Mouse (Mus musculus) Patski (cell line): Measurements from ENCODE around the gene Eif4g1. TPM values are rescaled to one million over a fixed set of nuclear protein-coding genes. Genes with fewer than 3 reads are reported as not detected.

Experiments used
- ATAC-seq: fragments of 100-300 bp; one replicate; pipeline ENCODE4 v1.8.0; 2021
- CTCF ChIA-PET: fragments of 350-600 bp; sonication (Branson Sonifier 250); formaldehyde crosslinking; loops from one replicate; lab custom pipeline; 2022; ENCODE audit warnings: inconsistent platforms; lab: Charles Lee
- POLR2A ChIA-PET: fragments of 350-600 bp; sonication (Branson Sonifier 250); formaldehyde crosslinking; loops from one replicate; lab custom pipeline; 2022; ENCODE audit warnings: antibody characterized with exemption, inconsistent platforms; lab: Charles Lee
- DNase-seq: peaks from one replicate; pipeline ENCODE4 v3.0.0-alpha.2; 2011; ENCODE audit warnings: low read depth, low spot score
- H3K27me3 ChIP-seq: fragments of 371-371 bp; one replicate; pipeline ENCODE4 v1.5.1; 2021
- CTCF ChIP-seq: fragments of 100-300 bp; IDR thresholded peaks from one replicate; pipeline ENCODE4 v1.5.1; 2021
- in situ Hi-C: fragments of 300-500 bp; cut with MboI; formaldehyde crosslinking; loops from 3 replicates; pipeline ENCODE4 v1.11.1; 2018; ENCODE audit warnings: low pct_unique_long_range_greater_than_20kb, mixed read lengths
- polyA plus RNA-seq: library from polyadenylated mRNA; unstranded; gene quantifications from one replicate; pipeline ENCODE4 v1.2.3, GENCODE M21; 2021

Gene Eif4g1
- polyA plus RNA-seq, 1 experiment from 2014 or later, result 336 TPM

DNA sequence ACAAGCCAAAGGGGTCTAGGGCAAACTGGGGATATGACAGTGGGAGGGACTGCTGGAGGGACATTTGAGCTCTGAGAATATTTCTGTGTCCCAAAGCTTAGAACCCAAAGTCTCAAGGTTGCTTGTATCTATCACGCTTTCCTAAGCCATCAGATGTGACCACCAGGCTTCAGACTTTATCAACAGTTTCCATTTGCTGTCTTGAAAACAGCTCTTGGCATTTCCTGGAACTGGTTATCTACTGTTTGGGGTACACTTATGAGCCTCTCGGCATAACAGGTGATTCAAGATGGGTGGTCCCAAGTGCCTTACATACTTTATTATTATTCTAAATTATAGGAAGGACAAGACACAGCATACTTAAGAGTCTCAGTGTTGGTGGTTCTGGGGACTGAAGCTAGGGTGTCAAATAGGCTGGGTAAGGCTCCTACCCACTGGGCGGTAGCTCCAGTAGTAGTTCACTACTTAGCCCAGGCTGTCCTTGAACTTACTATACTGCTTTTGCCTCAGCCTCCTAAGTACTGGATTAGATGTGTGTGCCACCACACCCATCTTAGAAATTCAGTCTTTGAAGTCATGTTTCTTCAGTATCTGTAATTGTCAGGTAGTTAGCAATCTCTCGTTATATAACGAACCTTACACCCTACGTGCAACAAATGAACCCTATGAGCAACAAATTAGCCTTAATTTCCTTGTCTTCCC lies 35.7 kb downstream of the Eif4g1 start:
- ATAC-seq (no peak), DNase-seq (no peak)
- ChIA-PET CTCF (interaction anchor here (1.0 to 1.3 kb wide), 2 partner anchors 9 to 14 kb away, joined by 3 read pairs; partner anchors contain the start of genes Clcn2 and Polr2h), POLR2A (interaction anchor here (1.8 kb wide), 1 partner anchor 12 kb away, joined by 6 read pairs; no protein-coding TSS in a partner anchor)
- in situ Hi-C loops, result loop anchor here (25.0 kb wide), 1 partner anchor 1558 kb away; the partner anchor contains the start of gene Tra2b
- H3K27me3 ChIP-seq, result no peaks in the 10 kb centered on the region
- no peak for TF ChIP-seq CTCF

DNA sequence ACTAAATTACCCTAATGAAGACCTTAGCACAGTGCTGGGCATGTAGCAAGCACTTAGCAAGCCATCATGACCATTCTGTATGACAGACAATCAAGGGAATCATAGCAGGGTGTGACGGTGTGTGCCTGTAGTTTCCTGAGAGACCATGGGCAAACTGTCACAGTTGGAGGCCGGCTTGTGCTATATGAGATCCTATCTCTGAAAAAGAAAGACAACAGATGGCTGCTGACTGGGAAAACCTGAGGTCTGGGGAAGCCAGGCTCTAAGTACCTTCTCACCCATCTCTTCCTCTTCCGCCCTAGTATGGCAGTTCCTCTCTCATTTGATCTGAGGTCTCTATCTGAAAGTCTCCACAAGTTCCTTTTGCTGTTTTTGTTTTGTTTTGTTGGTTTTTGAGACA lies 37.7 kb downstream of the Eif4g1 start:
- H3K27me3 ChIP-seq, result no peaks in the 10 kb centered on the region
- ATAC-seq (no peak), DNase-seq (no peak)
- in situ Hi-C loops, result loop anchor here (25.0 kb wide), 1 partner anchor 1557 kb away; the partner anchor contains the start of gene Tra2b
- no peak for TF ChIP-seq CTCF
- CTCF ChIA-PET, result no interaction called here
- POLR2A ChIA-PET, result interaction anchor here (0.5 kb wide), 1 partner anchor 12 kb away, joined by 3 read pairs; no protein-coding TSS in a partner anchor

DNA sequence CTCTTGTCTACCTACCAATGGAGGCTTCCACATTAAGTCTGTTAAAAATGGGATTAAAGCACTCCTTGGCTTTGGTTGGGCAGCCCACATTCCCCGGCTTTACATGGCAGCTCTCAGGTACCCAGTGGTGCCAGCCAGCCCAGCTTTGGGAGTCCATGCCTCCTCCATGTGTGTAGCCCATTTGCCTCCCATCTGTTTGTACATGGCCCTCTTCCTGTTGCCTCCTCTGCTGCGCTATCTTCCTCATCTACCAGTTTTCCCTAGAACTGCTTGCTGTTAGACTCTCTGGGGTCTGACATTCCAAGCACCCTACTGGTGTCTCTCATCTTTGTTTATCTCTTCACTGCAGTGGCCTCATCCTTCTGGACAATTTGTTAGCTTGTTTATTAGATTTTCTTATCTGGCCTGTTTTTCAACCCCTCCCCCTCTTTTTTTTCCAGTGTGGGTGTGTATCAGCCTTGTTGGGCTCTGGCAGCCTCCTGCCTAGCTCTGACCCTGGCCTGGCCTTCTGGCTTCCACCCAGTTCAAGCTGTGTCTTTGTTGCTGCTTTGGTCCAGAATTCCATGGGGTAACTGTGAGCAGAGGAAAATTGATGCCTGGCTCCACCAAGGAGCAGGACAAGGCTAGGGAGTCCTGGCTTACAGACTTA lies 38.4 kb downstream of the Eif4g1 start:
- POLR2A ChIA-PET, result interaction anchor here (0.5 kb wide), 1 partner anchor 12 kb away, joined by 3 read pairs; no protein-coding TSS in a partner anchor
- in situ Hi-C loops, result loop anchor here (25.0 kb wide), 1 partner anchor 1556 kb away; the partner anchor contains the start of gene Tra2b
- CTCF ChIA-PET, result no interaction called here
- ATAC-seq (no peak), DNase-seq (no peak)
- no peak for TF ChIP-seq CTCF
- H3K27me3 ChIP-seq, result no peaks in the 10 kb centered on the region

DNA sequence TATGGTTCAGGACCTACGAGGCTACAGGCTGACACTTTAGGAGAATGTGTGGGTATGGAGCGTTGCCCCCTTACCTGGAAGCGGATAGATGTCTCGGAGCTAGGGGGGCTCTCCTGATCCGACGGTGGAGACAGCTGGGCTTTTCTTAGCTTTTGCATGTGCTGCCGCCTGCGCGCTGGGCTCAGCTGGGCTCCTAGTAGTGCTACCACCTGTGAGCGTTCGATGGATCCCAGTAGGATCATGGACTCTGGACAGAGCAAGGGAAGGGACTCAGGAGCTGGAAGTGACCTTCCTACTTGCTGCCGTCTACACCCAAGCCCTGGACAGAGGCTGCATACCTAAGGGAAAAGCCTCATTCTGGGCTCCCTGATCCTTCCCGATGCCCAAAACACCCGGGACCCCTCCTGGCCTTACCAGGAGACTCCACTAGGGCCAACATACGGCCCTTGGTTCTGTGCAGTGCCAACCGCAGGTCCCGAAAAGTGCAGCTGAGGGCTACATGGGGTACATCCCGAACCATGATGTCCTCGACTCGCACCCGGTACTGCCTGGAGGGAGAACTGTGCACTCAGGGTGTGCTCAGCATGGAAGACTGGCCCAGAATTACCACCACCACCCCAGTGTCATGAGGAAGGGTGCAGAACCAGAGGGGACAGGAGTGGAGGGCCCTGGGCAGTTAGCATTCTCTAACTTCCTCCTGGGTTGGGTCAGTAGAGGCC lies 40.3 kb downstream of the Eif4g1 start:
- ATAC-seq (no peak), DNase-seq (no peak)
- TF ChIP-seq CTCF, result no peak
- H3K27me3 ChIP-seq, result no peaks in the 10 kb centered on the region
- in situ Hi-C loops, result loop anchor here (25.0 kb wide), 1 partner anchor 1554 kb away; the partner anchor contains the start of gene Tra2b
- ChIA-PET POLR2A (no interaction called here), CTCF (interaction anchor here (0.8 to 2.1 kb wide), 3 partner anchors 10 to 56 kb away, joined by 3 to 8 read pairs (median 4); no protein-coding TSS in a partner anchor)

DNA sequence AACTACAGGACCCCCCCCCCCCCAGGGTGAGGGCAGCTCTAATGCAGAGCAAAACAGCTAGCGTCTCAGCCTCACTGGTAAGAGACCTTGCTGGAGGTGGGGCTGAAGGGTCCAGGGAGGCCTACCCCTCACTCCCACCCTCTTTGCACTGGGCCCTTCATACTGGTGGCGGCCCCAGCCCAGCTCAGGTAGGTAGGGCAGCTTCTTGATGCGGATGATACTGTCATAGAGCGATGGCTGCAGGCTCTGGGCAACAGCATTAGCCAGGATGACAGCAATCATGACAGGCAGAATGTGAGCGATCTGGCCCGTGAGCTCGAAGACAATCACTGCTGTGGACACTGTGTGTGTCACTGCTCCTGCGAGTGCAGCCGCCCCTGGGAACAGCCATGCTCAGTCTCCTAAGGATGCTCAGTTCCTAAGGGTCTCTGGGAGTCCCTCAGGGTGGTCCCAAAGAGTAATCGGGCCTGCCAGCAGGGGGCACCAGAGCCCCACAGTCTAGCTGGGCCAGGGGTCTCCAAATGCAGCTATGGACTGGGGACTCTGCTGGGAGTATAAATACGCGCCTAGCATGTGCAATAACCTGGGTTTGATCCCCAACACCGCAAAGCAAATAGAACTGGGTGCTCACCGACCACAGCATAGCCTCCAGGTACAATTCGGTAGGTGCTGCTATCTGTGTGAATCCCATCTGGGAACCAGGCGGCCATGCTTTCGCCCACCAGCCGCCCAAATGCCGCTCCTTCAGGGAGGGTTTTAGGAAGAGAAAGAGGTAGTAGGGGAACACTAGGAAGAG lies 41.0 kb downstream of the Eif4g1 start:
- TF ChIP-seq CTCF, result no peak
- POLR2A ChIA-PET, result no interaction called here
- H3K27me3 ChIP-seq, result no peaks in the 10 kb centered on the region
- in situ Hi-C loops, result loop anchor here (25.0 kb wide), 1 partner anchor 1553 kb away; the partner anchor contains the start of gene Tra2b
- DNase-seq (no peak), ATAC-seq (no peak)
- CTCF ChIA-PET, result interaction anchor here (0.8 to 2.1 kb wide), 6 partner anchors 11 to 56 kb away, joined by 3 to 8 read pairs (median 4); no protein-coding TSS in a partner anchor

DNA sequence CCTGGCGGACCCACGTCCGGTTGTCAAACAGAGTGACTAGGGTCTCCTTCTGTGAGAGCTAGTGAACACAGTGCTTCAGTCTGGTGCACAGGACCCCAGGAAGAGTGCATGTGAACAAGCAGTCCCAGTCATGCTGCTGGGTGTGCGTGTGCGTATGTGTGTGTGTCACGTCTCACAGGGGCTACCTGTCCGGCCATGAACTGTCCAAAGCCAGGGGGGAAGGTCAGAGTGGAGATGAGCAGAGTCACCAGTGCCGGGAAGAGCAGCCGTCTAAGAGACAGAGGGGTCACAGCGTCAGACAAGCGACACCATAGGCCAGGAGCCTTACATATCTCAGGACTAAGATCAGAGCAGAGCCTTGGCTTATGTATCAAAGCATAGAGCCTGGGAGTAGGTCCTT lies 42.3 kb downstream of the Eif4g1 start:
- ATAC-seq (no peak), DNase-seq (no peak)
- H3K27me3 ChIP-seq, result no peaks in the 10 kb centered on the region
- CTCF ChIA-PET, result interaction anchor here (1.1 to 2.1 kb wide), 5 partner anchors 12 to 53 kb away, joined by 3 to 8 read pairs (median 5); no protein-coding TSS in a partner anchor
- POLR2A ChIA-PET, result interaction anchor here (0.5 kb wide), 1 partner anchor 928 kb away, joined by 4 read pairs; no protein-coding TSS in a partner anchor
- TF ChIP-seq CTCF, result no peak
- in situ Hi-C loops, result loop anchor here (25.0 kb wide), 1 partner anchor 1552 kb away; the partner anchor contains the start of gene Tra2b

DNA sequence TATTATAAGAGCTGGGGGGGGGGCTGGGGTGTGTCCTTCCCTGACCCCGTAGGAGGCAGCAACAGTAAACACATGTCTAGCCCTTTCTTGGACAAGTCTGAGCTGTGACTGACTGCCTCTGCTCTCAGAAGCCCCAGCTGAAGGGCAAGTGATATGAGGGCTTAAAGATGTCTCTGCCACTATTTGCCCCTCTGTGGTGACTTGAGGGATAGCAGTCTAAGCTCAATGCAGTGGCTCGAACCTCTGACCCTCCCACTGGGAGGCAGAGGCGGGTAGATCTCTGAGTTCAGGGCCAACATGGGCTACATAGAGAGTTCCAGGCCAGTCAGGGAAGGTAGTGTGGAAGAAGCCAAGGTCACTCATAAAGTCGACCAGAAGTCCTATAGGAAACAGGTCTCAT lies 42.7 kb downstream of the Eif4g1 start:
- ChIA-PET POLR2A (interaction anchor here (0.6 kb wide), 1 partner anchor 621 kb away, joined by 4 read pairs; no protein-coding TSS in a partner anchor), CTCF (interaction anchor here (1.1 to 1.7 kb wide), 4 partner anchors 28 to 52 kb away, joined by 3 to 6 read pairs (median 4); no protein-coding TSS in a partner anchor)
- no peak for DNase-seq
- in situ Hi-C loops, result loop anchor here (25.0 kb wide), 1 partner anchor 1551 kb away; the partner anchor contains the start of gene Tra2b
- H3K27me3 ChIP-seq, result no peaks in the 10 kb centered on the region
- no peak for TF ChIP-seq CTCF
- ATAC-seq, result no peak

DNA sequence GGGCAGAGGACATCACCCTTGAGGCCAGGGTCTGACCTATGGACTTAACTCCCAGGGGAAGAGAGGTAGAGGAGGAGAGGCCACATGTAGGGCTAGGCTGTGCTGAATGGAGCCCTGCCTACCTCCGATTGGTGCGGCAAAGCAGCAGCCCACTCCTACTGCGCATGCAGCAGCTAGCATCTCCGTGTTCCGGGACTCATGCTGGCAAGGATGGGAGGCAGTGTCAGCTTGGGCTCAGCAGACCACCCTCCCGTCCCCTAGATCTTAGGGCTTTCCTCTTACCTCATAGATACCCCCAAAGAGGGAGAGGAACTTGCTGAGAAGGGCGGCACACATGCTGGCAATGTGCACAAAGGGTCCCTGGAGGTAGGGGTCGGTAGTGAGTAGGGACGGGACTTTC lies 44.1 kb downstream of the Eif4g1 start:
- in situ Hi-C loops, result loop anchor here (25.0 kb wide), 1 partner anchor 1550 kb away; the partner anchor contains the start of gene Tra2b
- TF ChIP-seq CTCF, result no peak
- no peaks in the 10 kb centered on the region for H3K27me3 ChIP-seq
- POLR2A ChIA-PET, result no interaction called here
- CTCF ChIA-PET, result interaction anchor here (1.1 kb wide), 1 partner anchor 9 kb away, joined by 3 read pairs; no protein-coding TSS in a partner anchor
- no peak for DNase-seq
- no peak for ATAC-seq

DNA sequence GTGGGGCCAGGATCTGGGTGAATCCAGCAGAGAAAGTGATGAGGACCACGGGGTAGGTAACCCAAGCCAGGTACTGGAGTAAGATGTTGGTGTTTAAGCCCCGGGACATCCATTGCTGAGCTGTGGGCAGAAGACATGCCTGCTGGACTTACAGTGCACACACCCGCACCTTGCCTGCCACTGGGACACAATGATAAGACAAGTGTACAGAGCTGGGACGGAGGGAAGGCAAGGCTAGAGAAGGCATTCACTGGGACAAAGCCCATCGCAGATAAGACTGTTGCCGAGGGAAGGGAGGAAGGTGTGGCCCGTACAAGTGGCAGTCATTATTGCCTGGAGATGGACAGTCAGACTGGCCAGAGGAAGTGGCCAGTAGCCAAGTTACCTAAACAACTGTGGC lies 44.8 kb downstream of the Eif4g1 start:
- no peak for TF ChIP-seq CTCF
- CTCF ChIA-PET, result interaction anchor here (1.1 kb wide), 1 partner anchor 9 kb away, joined by 3 read pairs; no protein-coding TSS in a partner anchor
- in situ Hi-C loops, result loop anchor here (25.0 kb wide), 1 partner anchor 1549 kb away; the partner anchor contains the start of gene Tra2b
- POLR2A ChIA-PET, result no interaction called here
- DNase-seq (no peak), ATAC-seq (no peak)
- H3K27me3 ChIP-seq, result no peaks in the 10 kb centered on the region
